Mouse (Mus musculus): ENCODE data around the gene Ube2z.

The Ube2z gene

DNA sequence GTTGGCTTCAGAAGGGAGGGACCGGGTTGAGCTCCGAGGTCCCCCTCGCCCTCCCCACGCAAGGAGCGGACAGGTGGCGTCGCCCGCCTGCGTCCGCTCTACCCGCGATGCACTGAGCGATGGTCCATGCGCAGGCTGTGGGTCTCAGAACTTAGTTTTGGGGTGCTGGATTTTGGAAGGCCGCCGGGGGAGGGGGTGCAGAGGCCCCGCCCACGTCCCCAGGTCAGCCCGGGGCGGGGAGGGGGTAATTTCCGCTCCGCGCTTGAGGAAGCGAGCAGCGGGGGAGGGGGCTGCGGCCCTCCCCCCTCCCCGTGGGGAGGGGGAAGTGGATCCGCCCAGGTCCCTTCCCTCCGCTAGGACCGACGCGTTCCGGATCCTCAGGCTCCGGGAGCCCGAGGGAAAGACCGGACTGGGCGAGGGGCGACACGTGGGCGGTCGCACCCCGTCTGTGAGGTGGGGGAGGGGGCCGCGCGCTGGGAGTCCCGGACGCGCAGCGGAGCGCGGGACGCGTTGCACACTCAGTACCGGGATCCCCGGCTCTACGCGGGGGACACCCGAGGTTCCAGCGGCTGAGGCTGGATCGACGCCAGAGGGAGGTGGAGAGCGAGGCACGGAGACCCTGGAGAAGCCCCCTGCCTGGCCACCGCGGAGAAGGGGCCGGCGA is 58.2 kb downstream of the Ube2z start:
- DNase-seq (ENCODE audit: low spot score) = no peak

GRCm38 (mm10) chr11:96006367-96006851 is 58.8 kb downstream of the Ube2z start:
- DNase-seq (ENCODE audit: low spot score) = no peak

GRCm38 (mm10) chr11:96005403-96006271 is 59.6 kb downstream of the Ube2z start, which contains the start of gene Igf2bp1:
Gene Igf2bp1 (minus strand): TSS chr11:96005940.
- no peak for DNase-seq (ENCODE audit: low spot score)

DNA sequence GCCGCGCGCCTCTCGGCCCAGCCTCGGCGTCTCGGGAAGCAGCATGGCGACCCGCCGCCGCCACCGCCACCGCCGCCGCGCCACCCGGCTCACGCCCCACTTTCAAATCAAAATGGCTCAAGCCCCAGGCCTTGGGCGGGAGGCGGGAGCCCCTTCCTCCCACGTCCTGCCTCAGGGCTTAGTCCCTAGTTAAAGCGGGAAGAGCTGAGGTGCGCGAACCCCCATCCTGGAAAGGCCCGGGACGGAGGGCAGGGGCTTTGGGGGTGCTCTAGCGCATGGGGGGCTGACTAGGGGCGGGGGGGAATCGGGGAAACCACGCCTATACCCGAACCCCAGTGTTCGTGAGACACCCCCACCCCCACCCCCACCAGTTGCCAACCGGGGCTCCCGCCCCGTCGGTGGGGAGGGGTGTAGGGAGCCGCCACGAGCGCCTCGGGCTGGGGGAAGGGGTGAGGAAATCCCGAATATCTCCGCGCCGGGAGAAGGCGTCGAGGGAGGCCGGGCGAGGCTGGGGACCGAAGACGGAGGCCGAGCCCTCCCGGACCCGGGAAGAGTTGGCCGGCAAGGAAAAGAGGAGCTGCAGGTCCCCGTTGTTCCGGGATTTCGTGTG is 60.3 kb downstream of the Ube2z start:
- no peak for DNase-seq (ENCODE audit: low spot score)

GRCm38 (mm10) chr11:96003969-96004792 is 61.0 kb downstream of the Ube2z start:
- no peak for DNase-seq (ENCODE audit: low spot score)

- DNase-seq (ENCODE audit: low spot score) = no peak
Measured at GRCm38 (mm10) chr11:96003100-96003900, 61.9 kb downstream of the Ube2z start.
